Mouse (Mus musculus): ENCODE data around the gene 4930432M17Rik. TPM values are rescaled to one million over a fixed set of nuclear protein-coding genes. Genes with fewer than 3 reads are reported as not detected.

Gene 4930432M17Rik
- not detected in 2 replicates for polyA plus RNA-seq (2015; fragmentation: Nextera tagmentation; extraction: Ambion mirVana)

DNA sequence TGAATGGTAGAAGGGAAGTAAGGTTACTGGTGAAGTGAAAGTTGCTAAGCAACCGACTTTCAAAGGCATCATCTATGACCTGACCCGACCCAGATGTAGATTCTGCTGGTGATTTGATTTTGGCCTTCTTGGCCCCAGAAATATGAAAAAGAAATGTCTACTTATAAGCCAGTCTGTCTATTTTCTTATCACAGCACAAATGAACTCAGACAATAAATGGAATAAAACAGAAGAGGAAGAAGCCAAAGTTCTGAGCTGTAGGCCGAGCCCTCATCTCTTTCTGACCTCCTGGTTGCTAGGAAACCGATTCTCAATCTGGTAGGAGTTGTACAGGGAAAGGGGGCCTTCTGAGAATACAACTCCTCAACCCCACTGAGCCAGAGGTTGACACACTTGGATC is at the start of gene 4930432M17Rik:
Gene 4930432M17Rik, plus strand, starts transcription at position 301 of the 400 bp plus-strand sequence.
- Histone ChIP-seq H3K9me3 (no peaks in the 10 kb centered on the region), H3K4me3 (no peak within 1 kb of the TSS), H3K27ac (no peak within 1 kb of the TSS), H3K36me3 (no peaks in the 10 kb centered on the region), H3K4me1 (no peaks in the 10 kb centered on the region; the same call in 1 of the 2 replicates), H3K9ac (no peak within 1 kb of the TSS), H3K4me2 (no peak within 1 kb of the TSS), H3K27me3 (no peaks in the 10 kb centered on the region)
- 89% methylated on average over 4 of the region's 4 CpGs for WGBS
- no peak for ATAC-seq (ENCODE audit: insufficient number of reproducible peaks, low FRiP score, low TSS enrichment, low read depth)

GRCm38 (mm10) chr3:121625662-121626061 is 44.9 kb upstream of the 4930432M17Rik start:
- 61% methylated on average over 2 of the region's 2 CpGs for WGBS
- H3K27ac ChIP-seq: no peak overlapping the region
- H3K9ac ChIP-seq: no peak overlapping the region
- no peak overlapping the region for H3K4me3 ChIP-seq
- H3K4me1 ChIP-seq: no peaks in the 10 kb centered on the region
- H3K4me2 ChIP-seq: no peak overlapping the region
- ATAC-seq (ENCODE audit: insufficient number of reproducible peaks, low FRiP score, low TSS enrichment, low read depth): no peak
- no peaks in the 10 kb centered on the region for H3K9me3 ChIP-seq
- H3K36me3 ChIP-seq: no peaks in the 10 kb centered on the region
- H3K27me3 ChIP-seq: no peaks in the 10 kb centered on the region

DNA sequence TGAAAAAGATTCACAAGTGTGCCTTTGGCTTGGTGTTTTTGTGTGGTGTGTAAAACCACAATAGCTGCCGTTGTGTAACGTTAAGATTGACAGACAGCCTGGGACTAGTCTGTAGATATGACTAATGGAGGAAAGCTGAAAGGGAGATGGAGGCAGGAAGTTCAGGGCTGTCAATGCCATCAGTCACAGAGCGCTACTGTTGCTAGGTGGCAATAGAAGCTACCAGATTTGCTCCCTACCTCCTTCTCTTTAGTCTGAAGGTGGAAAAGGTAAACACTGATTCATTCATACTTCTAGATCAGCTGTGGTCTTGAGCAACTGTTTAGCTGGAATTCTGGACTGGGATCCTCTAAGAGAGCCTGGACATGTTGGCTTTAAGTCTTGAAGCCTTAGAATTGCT is 44.3 kb upstream of the 4930432M17Rik start:
- H3K4me2 ChIP-seq: no peak overlapping the region
- no peak overlapping the region for H3K9ac ChIP-seq
- ATAC-seq (ENCODE audit: insufficient number of reproducible peaks, low FRiP score, low TSS enrichment, low read depth): no peak
- H3K4me3 ChIP-seq: no peak overlapping the region
- no peak overlapping the region for H3K27ac ChIP-seq
- WGBS: 83% methylated on average over 3 of the region's 3 CpGs
- H3K9me3 ChIP-seq: no peaks in the 10 kb centered on the region
- no peaks in the 10 kb centered on the region for H3K36me3 ChIP-seq
- no peaks in the 10 kb centered on the region for H3K27me3 ChIP-seq
- H3K4me1 ChIP-seq: no peaks in the 10 kb centered on the region

- 60% methylated on average over 3 of the region's 3 CpGs for WGBS
- no peak overlapping the region for H3K9ac ChIP-seq
- H3K4me1 ChIP-seq: no peaks in the 10 kb centered on the region
- H3K4me2 ChIP-seq: no peak overlapping the region
- H3K36me3 ChIP-seq: no peaks in the 10 kb centered on the region
- H3K9me3 ChIP-seq: no peaks in the 10 kb centered on the region
- H3K27ac ChIP-seq: no peak overlapping the region
- H3K4me3 ChIP-seq: no peak overlapping the region
- no peak for ATAC-seq (ENCODE audit: insufficient number of reproducible peaks, low FRiP score, low TSS enrichment, low read depth)
- H3K27me3 ChIP-seq: no peaks in the 10 kb centered on the region
Measured at GRCm38 (mm10) chr3:121628245-121628644, 42.3 kb upstream of the 4930432M17Rik start.

GRCm38 (mm10) chr3:121630626-121631025 is 39.9 kb upstream of the 4930432M17Rik start:
- no peaks in the 10 kb centered on the region for H3K36me3 ChIP-seq
- no peaks in the 10 kb centered on the region for H3K27me3 ChIP-seq
- H3K9ac ChIP-seq: no peak overlapping the region
- H3K4me1 ChIP-seq: peaks cover 4% of the 10 kb centered on the region; the same call in 1 of the 2 replicates
- no peak for ATAC-seq (ENCODE audit: insufficient number of reproducible peaks, low FRiP score, low TSS enrichment, low read depth)
- WGBS: 76% methylated on average over 7 of the region's 7 CpGs
- no peak overlapping the region for H3K27ac ChIP-seq
- no peak overlapping the region for H3K4me2 ChIP-seq
- H3K4me3 ChIP-seq: no peak overlapping the region
- H3K9me3 ChIP-seq: no peaks in the 10 kb centered on the region

- H3K27me3 ChIP-seq: no peaks in the 10 kb centered on the region
- no peaks in the 10 kb centered on the region for H3K9me3 ChIP-seq
- H3K9ac ChIP-seq: no peak overlapping the region
- no peaks in the 10 kb centered on the region for H3K36me3 ChIP-seq
- no peak for ATAC-seq (ENCODE audit: insufficient number of reproducible peaks, low FRiP score, low TSS enrichment, low read depth)
- H3K27ac ChIP-seq: no peak overlapping the region
- no peak overlapping the region for H3K4me3 ChIP-seq
- 77% methylated on average over 3 of the region's 3 CpGs for WGBS
- H3K4me2 ChIP-seq: no peak overlapping the region
- H3K4me1 ChIP-seq: peaks cover 9% of the 10 kb centered on the region; the same call in 1 of the 2 replicates
Measured at GRCm38 (mm10) chr3:121634963-121635362, 35.6 kb upstream of the 4930432M17Rik start.

DNA sequence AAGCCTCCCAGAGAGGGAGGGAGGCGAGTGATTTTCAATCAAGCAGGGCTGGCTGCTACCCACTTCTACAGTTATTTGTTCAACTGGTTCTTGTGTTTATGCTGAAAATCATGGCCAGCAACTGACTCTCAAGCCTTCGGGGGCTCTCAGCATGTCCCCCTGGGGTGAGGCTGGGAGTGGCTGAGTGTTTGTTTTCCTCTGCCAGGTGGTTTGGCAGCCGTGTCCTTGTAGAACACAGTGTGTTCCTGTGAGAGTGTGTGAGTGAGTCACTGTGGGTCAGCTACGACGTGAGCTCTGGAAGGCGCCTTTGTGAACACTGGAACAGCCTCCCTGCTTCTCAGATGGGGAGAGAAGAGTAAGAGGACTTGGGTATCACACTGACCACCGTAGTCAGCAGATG is 35.1 kb upstream of the 4930432M17Rik start:
- WGBS: 65% methylated on average over 7 of the region's 7 CpGs
- ATAC-seq (ENCODE audit: insufficient number of reproducible peaks, low FRiP score, low TSS enrichment, low read depth): no peak

GRCm38 (mm10) chr3:121636315-121636714 is 34.2 kb upstream of the 4930432M17Rik start:
- no peaks in the 10 kb centered on the region for H3K36me3 ChIP-seq
- peaks cover 9% of the 10 kb centered on the region; the same call in 1 of the 2 replicates for H3K4me1 ChIP-seq
- no peaks in the 10 kb centered on the region for H3K9me3 ChIP-seq
- no peak overlapping the region for H3K9ac ChIP-seq
- 71% methylated on average over 6 of the region's 6 CpGs for whole genome bisulfite sequencing
- H3K27ac ChIP-seq: no peak overlapping the region
- ATAC-seq (ENCODE audit: insufficient number of reproducible peaks, low FRiP score, low TSS enrichment, low read depth): no peak
- no peak overlapping the region for H3K4me2 ChIP-seq
- no peak overlapping the region for H3K4me3 ChIP-seq
- H3K27me3 ChIP-seq: no peaks in the 10 kb centered on the region

More for the DNA sequence above, 35.1 kb upstream of the 4930432M17Rik start:
- peaks cover 9% of the 10 kb centered on the region; the same call in 1 of the 2 replicates for H3K4me1 ChIP-seq
- no peaks in the 10 kb centered on the region for H3K9me3 ChIP-seq
- no peaks in the 10 kb centered on the region for H3K27me3 ChIP-seq
- H3K9ac ChIP-seq: no peak overlapping the region
- H3K36me3 ChIP-seq: no peaks in the 10 kb centered on the region
- no peak overlapping the region for H3K4me3 ChIP-seq
- H3K27ac ChIP-seq: no peak overlapping the region
- no peak overlapping the region for H3K4me2 ChIP-seq

- Histone ChIP-seq H3K27ac (no peak overlapping the region), H3K4me3 (no peak overlapping the region), H3K9ac (no peak overlapping the region), H3K4me1 (peaks cover 9% of the 10 kb centered on the region; the same call in 1 of the 2 replicates), H3K36me3 (no peaks in the 10 kb centered on the region), H3K9me3 (no peaks in the 10 kb centered on the region), H3K27me3 (no peaks in the 10 kb centered on the region), H3K4me2 (no peak overlapping the region)
- no peak for ATAC-seq (ENCODE audit: insufficient number of reproducible peaks, low FRiP score, low TSS enrichment, low read depth)
- WGBS: 54% methylated on average over 7 of the region's 7 CpGs
Measured at GRCm38 (mm10) chr3:121636748-121637147, 33.8 kb upstream of the 4930432M17Rik start.

- H3K4me1 ChIP-seq: peaks cover 9% of the 10 kb centered on the region; the same call in 1 of the 2 replicates
- 67% methylated on average over 5 of the region's 5 CpGs for WGBS
- no peaks in the 10 kb centered on the region for H3K9me3 ChIP-seq
- no peak overlapping the region for H3K4me2 ChIP-seq
- H3K27ac ChIP-seq: no peak overlapping the region
- no peak overlapping the region for H3K9ac ChIP-seq
- H3K27me3 ChIP-seq: no peaks in the 10 kb centered on the region
- ATAC-seq (ENCODE audit: insufficient number of reproducible peaks, low FRiP score, low TSS enrichment, low read depth): no peak
- no peaks in the 10 kb centered on the region for H3K36me3 ChIP-seq
- H3K4me3 ChIP-seq: no peak overlapping the region
Measured at GRCm38 (mm10) chr3:121637792-121638191, 32.8 kb upstream of the 4930432M17Rik start.

GRCm38 (mm10) chr3:121638241-121638640 is 32.3 kb upstream of the 4930432M17Rik start:
- H3K27ac ChIP-seq: no peak overlapping the region
- no peaks in the 10 kb centered on the region for H3K9me3 ChIP-seq
- H3K4me1 ChIP-seq: peaks cover 9% of the 10 kb centered on the region; the same call in 1 of the 2 replicates
- H3K4me2 ChIP-seq: no peak overlapping the region
- no peaks in the 10 kb centered on the region for H3K27me3 ChIP-seq
- no peak overlapping the region for H3K4me3 ChIP-seq
- no peaks in the 10 kb centered on the region for H3K36me3 ChIP-seq
- 80% methylated on average over 3 of the region's 3 CpGs for WGBS
- no peak overlapping the region for H3K9ac ChIP-seq
- ATAC-seq (ENCODE audit: insufficient number of reproducible peaks, low FRiP score, low TSS enrichment, low read depth): no peak

GRCm38 (mm10) chr3:121640611-121641010 is 30.0 kb upstream of the 4930432M17Rik start:
- H3K9me3 ChIP-seq: no peaks in the 10 kb centered on the region
- H3K27me3 ChIP-seq: no peaks in the 10 kb centered on the region
- H3K4me1 ChIP-seq: peaks cover 5% of the 10 kb centered on the region; the same call in 1 of the 2 replicates
- no peak overlapping the region for H3K4me3 ChIP-seq
- no peak for ATAC-seq (ENCODE audit: insufficient number of reproducible peaks, low FRiP score, low TSS enrichment, low read depth)
- H3K27ac ChIP-seq: no peak overlapping the region
- WGBS: 53% methylated on average over 2 of the region's 2 CpGs
- H3K9ac ChIP-seq: no peak overlapping the region
- H3K4me2 ChIP-seq: no peak overlapping the region
- H3K36me3 ChIP-seq: no peaks in the 10 kb centered on the region

DNA sequence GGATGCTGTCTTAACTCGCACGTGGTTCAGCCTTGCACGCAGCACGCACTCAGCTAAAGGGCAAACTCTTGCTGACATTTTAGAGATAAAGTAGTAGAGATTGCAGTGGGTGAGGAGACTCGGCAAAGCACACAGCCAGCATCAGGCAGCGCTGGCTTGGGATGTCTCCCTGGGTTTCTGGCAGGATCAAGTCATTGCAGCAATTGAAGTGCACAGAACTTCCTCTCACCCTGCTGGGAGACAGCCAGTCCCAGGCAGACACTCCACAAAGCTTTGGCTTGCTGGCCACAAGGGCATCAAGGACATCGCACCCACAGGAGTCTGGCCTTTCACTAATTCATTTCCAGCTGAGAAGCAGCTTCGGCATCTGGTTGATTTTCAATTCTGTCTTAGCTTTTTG is 27.3 kb upstream of the 4930432M17Rik start:
- Histone ChIP-seq H3K9me3 (no peaks in the 10 kb centered on the region), H3K4me1 (0 out of 2 replicates have a peak, but pooled peaks cover 3% of the 10 kb centered on the region), H3K27ac (no peak overlapping the region), H3K4me3 (no peak overlapping the region), H3K4me2 (no peak overlapping the region), H3K36me3 (no peaks in the 10 kb centered on the region), H3K27me3 (no peaks in the 10 kb centered on the region), H3K9ac (no peak overlapping the region)
- 66% methylated on average over 8 of the region's 8 CpGs for WGBS
- no peak for ATAC-seq (ENCODE audit: insufficient number of reproducible peaks, low FRiP score, low TSS enrichment, low read depth)

All from limb, embryonic 15.5 days (tissue).